Mouse (Mus musculus): ENCODE measurements around the gene Nrk.

Gene Nrk

DNA sequence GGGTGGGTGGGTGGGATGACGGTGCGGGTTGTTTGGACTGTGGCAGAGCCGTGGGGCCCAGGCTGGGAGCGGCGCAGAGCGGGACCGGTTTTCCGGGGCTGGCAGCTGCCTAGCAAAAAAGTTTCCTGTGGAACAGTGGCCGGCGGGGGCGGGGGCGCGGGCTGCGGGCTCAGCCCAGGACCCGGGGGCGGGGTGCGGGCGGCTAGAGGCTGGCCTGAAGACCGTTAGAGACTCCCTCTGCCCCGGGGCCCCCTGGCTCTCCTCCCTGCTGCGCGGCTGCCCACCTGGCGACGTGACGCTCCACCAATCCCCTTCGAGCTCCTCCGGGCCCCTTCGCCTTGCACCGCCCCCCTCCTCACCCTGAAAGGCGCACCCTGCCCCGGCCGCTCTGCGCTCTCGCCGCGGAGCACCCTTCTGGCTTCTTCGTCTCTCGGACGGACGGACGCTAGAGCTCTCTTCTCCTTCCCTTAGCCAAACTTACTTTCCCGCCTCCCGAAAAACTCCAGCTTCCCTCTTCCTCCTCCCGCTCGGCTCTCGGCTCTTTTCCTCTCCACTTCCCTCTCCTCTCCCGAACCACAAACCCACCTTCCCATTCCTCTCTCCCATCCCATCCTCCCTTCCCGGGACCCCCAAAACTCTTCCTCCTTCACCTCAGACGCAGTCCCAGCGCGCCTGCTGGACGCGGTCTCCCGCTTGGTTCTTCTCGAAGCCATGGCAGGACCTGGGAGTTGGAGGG lies at the start of gene Nrk:
Nrk (plus strand) TSS at position 390 of the 736 bp plus-strand sequence.
- in situ Hi-C loops (cut with MboI; ENCODE audit: unreplicated experiment in 2 of 2) = no loop called here

GRCm38 (mm10) chrX:138913366-138913765 lies 864 bp upstream of the Nrk start:
- in situ Hi-C loops (cut with MboI; ENCODE audit: unreplicated experiment in 2 of 2) = no loop called here

DNA sequence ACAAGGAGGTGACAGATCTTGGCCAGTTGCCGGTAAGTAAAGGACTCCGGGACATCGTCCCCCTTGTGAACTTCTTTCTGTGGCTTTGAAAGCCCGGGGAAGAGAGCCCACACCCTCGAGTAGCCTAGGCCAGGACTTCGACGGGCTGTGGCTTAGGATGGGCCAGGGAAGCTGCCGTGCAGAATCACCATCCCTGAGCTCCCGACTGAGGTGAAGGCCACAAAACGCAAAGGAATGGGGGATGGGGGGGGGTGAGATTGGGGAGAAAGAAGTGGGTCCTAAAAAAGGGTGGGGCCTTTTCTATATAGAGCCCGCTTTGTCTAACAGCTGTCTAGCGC lies 516 bp downstream of the Nrk start:
- in situ Hi-C loops (cut with MboI; ENCODE audit: unreplicated experiment in 2 of 2) = no loop called here

GRCm38 (mm10) chrX:138919030-138919429 lies 4.8 kb downstream of the Nrk start:
- in situ Hi-C loops (cut with MboI; ENCODE audit: unreplicated experiment in 2 of 2) = no loop called here

- in situ Hi-C loops (cut with MboI; ENCODE audit: unreplicated experiment in 2 of 2) = no loop called here
These were observed 29.7 kb downstream of the Nrk start for GRCm38 (mm10) chrX:138943905-138944304.

DNA sequence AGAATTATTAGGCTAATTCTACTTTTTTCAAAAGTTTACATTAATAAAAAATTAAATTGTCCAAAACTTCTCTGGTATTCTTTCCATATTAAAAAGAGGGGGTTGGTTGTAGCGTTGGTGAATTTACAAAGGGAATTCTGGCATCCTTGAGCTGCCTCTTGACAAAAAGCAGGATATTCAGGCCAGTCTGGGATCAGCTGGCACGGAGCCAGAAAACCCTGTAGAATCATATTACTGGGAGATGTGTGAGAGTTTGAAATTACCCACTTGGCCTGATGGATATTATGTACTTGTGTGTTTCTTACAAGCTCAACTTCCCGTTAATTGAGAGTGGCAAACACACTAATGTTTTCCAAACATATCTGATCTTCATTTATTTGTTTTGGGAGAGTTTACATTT lies 46.5 kb downstream of the Nrk start:
- in situ Hi-C loops (cut with MboI; ENCODE audit: unreplicated experiment in 2 of 2) = no loop called here

GRCm38 (mm10) chrX:138978501-138978900 lies 64.3 kb downstream of the Nrk start:
- in situ Hi-C loops (cut with MboI; ENCODE audit: unreplicated experiment in 2 of 2) = no loop called here

- in situ Hi-C loops (cut with MboI; ENCODE audit: unreplicated experiment in 2 of 2) = no loop called here
These were observed 65.0 kb downstream of the Nrk start for GRCm38 (mm10) chrX:138979249-138979648.

DNA sequence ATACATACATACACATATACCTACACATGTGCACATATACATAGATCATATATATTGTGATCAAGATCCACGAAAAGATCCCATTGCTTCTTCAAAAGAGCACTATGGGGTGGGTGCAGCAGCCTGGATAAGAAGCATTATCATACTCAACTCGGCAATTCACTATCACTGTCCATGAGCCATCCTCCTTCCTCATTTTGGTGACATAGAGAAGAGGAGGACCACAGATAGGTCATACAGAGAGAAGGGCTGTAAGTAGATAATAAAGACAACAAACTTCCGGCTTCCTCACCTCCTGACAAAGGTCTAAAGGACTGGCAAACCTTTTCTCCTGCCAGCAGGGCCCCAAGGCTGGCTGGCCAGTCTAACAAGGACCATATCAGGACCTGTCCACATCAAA lies 100.3 kb downstream of the Nrk start:
- in situ Hi-C loops (cut with MboI; ENCODE audit: unreplicated experiment in 2 of 2) = no loop called here

DNA sequence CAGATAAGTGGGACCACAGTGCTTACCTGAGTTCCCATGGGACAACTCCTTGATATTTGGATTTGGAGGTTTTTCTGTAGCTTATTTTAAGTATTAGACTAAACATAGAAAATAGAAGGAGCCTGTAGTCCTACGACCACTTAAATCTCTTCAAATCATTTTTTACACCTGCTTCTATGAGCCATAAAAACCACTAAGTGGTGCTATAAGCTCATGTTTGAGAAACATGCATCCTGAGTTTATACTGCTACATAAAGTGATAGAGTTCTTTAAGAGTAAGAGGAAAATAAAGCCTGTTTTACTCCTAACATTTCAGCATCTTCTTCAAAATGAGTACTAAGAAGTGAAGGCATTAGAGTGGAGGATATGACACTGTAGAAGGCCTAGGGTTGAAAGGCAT lies 102.3 kb downstream of the Nrk start:
- in situ Hi-C loops (cut with MboI; ENCODE audit: unreplicated experiment in 2 of 2) = no loop called here

DNA sequence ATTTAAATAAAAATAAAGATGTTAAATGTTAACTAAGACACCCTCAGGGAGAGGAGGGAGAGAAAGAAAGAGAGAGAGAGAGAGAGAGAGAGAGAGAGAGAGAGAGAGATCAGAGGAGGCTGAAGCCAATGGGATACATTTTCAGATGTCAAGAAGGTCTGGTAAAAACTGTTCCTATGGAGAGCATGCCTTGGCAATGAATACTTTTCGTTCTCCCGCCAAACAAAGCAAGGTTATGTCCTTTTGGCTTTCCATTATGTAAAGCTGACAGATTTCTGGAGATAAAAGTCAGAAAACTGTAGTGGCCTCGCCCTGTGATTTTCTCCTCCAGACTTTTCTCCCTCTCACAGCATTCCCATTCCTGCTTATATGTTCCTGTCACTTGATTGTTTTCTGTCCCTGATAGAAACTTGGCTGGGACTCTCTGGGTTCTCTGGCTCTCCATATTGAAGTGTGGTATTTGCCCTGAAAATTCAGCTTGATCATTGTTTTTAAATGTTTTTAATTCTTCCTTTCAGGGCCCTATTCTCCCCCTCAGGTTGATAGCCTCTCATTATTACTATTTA lies 112.4 kb downstream of the Nrk start:
- in situ Hi-C loops (cut with MboI; ENCODE audit: unreplicated experiment in 2 of 2) = no loop called here

DNA sequence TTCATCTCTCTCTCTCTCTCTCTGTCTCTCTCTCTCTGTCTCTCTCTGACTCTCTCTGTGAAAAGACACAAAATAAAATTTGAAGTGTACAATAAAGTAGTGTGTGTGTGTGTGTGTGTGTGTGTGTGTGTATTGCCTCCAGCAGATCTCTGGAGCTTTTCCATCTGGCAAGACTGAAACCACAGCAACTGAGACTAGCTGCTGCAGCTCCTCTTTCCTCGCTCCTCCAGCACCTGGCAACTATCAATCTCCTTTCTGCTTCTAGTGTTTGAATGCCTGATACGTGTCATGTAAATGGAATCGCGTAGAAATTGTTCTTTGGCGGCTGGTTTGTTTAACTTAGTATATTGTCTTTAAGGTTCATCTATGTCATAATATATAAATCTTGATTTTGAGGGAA lies 113.1 kb downstream of the Nrk start:
- in situ Hi-C loops (cut with MboI; ENCODE audit: unreplicated experiment in 2 of 2) = no loop called here

GRCm38 (mm10) chrX:139027909-139028308 lies 113.7 kb downstream of the Nrk start:
- in situ Hi-C loops (cut with MboI; ENCODE audit: unreplicated experiment in 2 of 2) = no loop called here

DNA sequence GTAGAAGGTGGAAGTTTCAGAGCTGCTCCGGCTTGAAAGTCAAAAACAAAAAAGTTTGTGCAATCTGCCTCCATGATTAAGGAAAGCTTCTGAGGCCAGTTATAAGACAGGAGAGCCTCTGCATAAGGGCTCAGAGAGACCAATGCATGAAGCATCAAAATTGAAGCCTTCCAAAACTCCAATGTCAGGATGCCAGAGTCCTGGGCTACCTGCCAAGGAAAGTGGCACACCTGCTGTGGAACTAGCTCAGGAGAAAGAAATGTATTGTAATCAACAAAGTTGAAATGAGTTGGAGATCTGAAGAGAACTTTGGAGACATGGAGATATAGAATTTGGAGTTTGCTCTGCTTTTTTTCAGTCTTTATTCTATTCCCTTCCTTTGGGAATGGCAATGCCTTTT lies 123.4 kb downstream of the Nrk start:
- in situ Hi-C loops (cut with MboI; ENCODE audit: unreplicated experiment in 2 of 2) = no loop called here

- in situ Hi-C loops (cut with MboI; ENCODE audit: unreplicated experiment in 2 of 2) = no loop called here
These were observed 125.1 kb downstream of the Nrk start for GRCm38 (mm10) chrX:139039314-139039713.

- in situ Hi-C loops (cut with MboI; ENCODE audit: unreplicated experiment in 2 of 2) = no loop called here
These were observed 126.9 kb downstream of the Nrk start for GRCm38 (mm10) chrX:139041148-139041547.

DNA sequence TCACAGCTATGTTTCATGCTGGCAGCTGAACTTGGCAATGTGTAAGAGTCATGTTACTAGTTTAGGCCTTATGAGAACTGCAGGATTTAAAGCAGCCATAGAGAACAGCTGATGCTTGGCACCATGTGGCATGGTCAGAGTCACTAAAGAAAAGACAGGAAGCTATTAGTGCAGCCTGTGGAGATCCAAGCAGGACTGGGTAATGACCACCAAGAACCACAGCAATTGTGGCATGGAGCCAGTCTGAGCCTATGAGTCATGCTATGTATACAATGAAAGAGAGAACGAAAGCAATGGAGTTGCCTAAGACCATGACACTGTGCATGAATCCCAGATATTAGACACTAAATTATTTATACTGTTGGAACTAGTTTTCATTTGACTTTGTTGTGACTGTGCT lies 137.7 kb downstream of the Nrk start:
- in situ Hi-C loops (cut with MboI; ENCODE audit: unreplicated experiment in 2 of 2) = no loop called here

DNA sequence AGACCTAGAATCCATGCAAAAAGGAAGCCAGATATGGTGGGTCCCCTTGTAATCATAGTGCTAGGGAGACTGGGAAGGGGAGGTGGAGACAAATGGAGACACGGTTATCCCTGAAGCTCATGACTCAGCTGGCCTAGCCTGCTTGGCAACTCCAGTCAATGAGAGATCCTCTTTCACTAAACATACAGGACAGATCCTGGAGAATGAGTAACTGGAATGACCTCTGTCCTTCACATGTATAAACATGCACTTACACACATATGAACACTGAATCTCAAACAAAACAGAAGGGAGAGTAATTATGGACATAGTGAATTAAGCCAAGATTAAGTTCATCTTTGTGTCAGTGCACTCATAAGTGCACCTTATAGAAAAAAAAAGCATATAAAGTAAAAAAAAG lies 138.9 kb downstream of the Nrk start:
- in situ Hi-C loops (cut with MboI; ENCODE audit: unreplicated experiment in 2 of 2) = no loop called here

Measured in v-Abl transformed pro-B cells (cell line).